Mouse (Mus musculus) MEL (cell line): ENCODE results near the gene Mrpl37. TPM values are rescaled to one million over a fixed set of nuclear protein-coding genes. Genes with fewer than 3 reads are reported as not detected.
A peak's percentile ranks its signal among the peaks of the same experiment; 100 is the strongest.

Experiments used
- DNase-seq: peaks from one replicate; pipeline ENCODE4 v3.0.0; 2011; ENCODE audit warnings: low read depth, low spot score
- H3K27ac ChIP-seq: 2 replicates; pipeline ENCODE4 v1.5.1; 2012; ENCODE audit warnings: low read depth, mild to moderate bottlenecking, control low read depth, low read length, moderate library complexity; ENCODE audit not compliant: control insufficient read depth
- H3K27me3 ChIP-seq, 2 experiments: fragments of 150-350 bp in 1 of 2; sonication (generic) in 1 of 2; 2 replicates each; pipeline ENCODE4 v1.6.1; 2012; ENCODE audit warnings: low read length in 2 of 2, mild to moderate bottlenecking in 2 of 2, improper control_type of control experiment in 1 of 2, moderate library complexity in 1 of 2; ENCODE audit not compliant: insufficient read depth in 2 of 2, control insufficient read depth in 1 of 2
- H3K36me3 ChIP-seq, 2 experiments: 2 replicates each; pipeline ENCODE4 v1.6.1; 2012 to 2014; ENCODE audit warnings: low read length in 2 of 2, improper control_type of control experiment in 1 of 2, inconsistent platforms in 1 of 2, mild to moderate bottlenecking in 1 of 2; ENCODE audit not compliant: insufficient read depth in 2 of 2, control insufficient read depth in 1 of 2
- H3K4me1 ChIP-seq, 2 experiments: fragments of 150-350 bp in 1 of 2; sonication (generic) in 1 of 2; 2 replicates each; pipeline ENCODE4 v1.6.1; 2012; ENCODE audit warnings: low read length in 2 of 2, improper control_type of control experiment in 1 of 2, mild to moderate bottlenecking in 1 of 2; ENCODE audit not compliant: insufficient read depth in 2 of 2, control insufficient read depth in 1 of 2
- H3K4me3 ChIP-seq, 2 experiments: fragments of 150-350 bp in 1 of 2; sonication (generic) in 1 of 2; 2 replicates each; pipeline ENCODE4 v1.5.1; 2012; ENCODE audit warnings: low read depth in 2 of 2, low read length in 2 of 2, mild to moderate bottlenecking in 2 of 2, moderate library complexity in 2 of 2, control low read depth in 1 of 2, improper control_type of control experiment in 1 of 2; ENCODE audit not compliant: control insufficient read depth in 1 of 2, insufficient read depth in 1 of 2
- H3K79me2 ChIP-seq: 2 replicates; pipeline ENCODE4 v1.6.1; 2012; ENCODE audit warnings: mild to moderate bottlenecking, low read length, moderate library complexity; ENCODE audit not compliant: control insufficient read depth, poor library complexity, insufficient read depth
- H3K9ac ChIP-seq: 2 replicates; pipeline ENCODE4 v1.6.1; 2012; ENCODE audit warnings: low read depth, mild to moderate bottlenecking, control low read depth, low read length, moderate library complexity; ENCODE audit not compliant: control insufficient read depth, poor library complexity, severe bottlenecking
- H3K9me3 ChIP-seq: fragments of 150-350 bp; sonication (generic); replicated peaks from 2 replicates; pipeline ENCODE4 v1.6.1; 2012; ENCODE audit warnings: mild to moderate bottlenecking, low read length, improper control_type of control experiment, moderate library complexity; ENCODE audit not compliant: insufficient read depth
- CHD2 ChIP-seq: IDR thresholded peaks from 2 replicates; pipeline ENCODE4 v1.6.1; 2011; ENCODE audit warnings: low read length, improper control_type of control experiment
- CTCF ChIP-seq, 3 experiments: IDR thresholded peaks in 2 of 3; conservative IDR thresholded peaks in 1 of 3; 2 replicates each; pipeline ENCODE4 v1.5.1; 2011 to 2012; ENCODE audit warnings: low read length in 3 of 3, low read depth in 2 of 3, mild to moderate bottlenecking in 2 of 3, improper control_type of control experiment in 1 of 3, inconsistent platforms in 1 of 3, mixed read lengths in 1 of 3, moderate library complexity in 1 of 3; ENCODE audit not compliant: control insufficient read depth in 1 of 3, insufficient read depth in 1 of 3, poor library complexity in 1 of 3, severe bottlenecking in 1 of 3
- E2F4 ChIP-seq: IDR thresholded peaks from 2 replicates; pipeline ENCODE4 v1.6.1; 2011; ENCODE audit warnings: low read depth, low read length, improper control_type of control experiment, borderline replicate concordance
- ELF1 ChIP-seq: IDR thresholded peaks from 2 replicates; pipeline ENCODE4 v1.6.1; 2014; ENCODE audit warnings: low read depth, mild to moderate bottlenecking, inconsistent platforms, low read length, improper control_type of control experiment, moderate library complexity
- EP300 ChIP-seq, 2 experiments: IDR thresholded peaks; 2 replicates each; pipeline ENCODE4 v1.6.1; 2011; ENCODE audit warnings: improper control_type of control experiment in 2 of 2, low read length in 2 of 2, low read depth in 1 of 2, mild to moderate bottlenecking in 1 of 2
- ETS1 ChIP-seq: IDR thresholded peaks from 2 replicates; pipeline ENCODE4 v1.6.1; 2012; ENCODE audit warnings: low read depth, mild to moderate bottlenecking, inconsistent platforms, low read length, improper control_type of control experiment, moderate library complexity
- GABPA ChIP-seq: IDR thresholded peaks from 2 replicates; pipeline ENCODE4 v1.6.1; 2012; ENCODE audit warnings: low read depth, mild to moderate bottlenecking, inconsistent platforms, low read length, improper control_type of control experiment, moderate library complexity
- GATA1 ChIP-seq: IDR thresholded peaks from 2 replicates; pipeline ENCODE4 v1.6.1; 2011; ENCODE audit warnings: low read depth, low read length, improper control_type of control experiment
- JUND ChIP-seq: IDR thresholded peaks from 2 replicates; pipeline ENCODE4 v1.6.1; 2011; ENCODE audit warnings: low read depth, mild to moderate bottlenecking, improper control_type of control experiment, low read length
- KAT2A ChIP-seq: conservative IDR thresholded peaks from 2 replicates; pipeline ENCODE4 v1.6.1; 2012; ENCODE audit warnings: low read depth, low read length, improper control_type of control experiment, inconsistent platforms
- MAX ChIP-seq: IDR thresholded peaks from 2 replicates; pipeline ENCODE4 v1.6.1; 2011; ENCODE audit warnings: low read length, improper control_type of control experiment
- MAZ ChIP-seq: IDR thresholded peaks from 2 replicates; pipeline ENCODE4 v1.6.1; 2012; ENCODE audit warnings: low read depth, mild to moderate bottlenecking, inconsistent platforms, low read length, improper control_type of control experiment
- MXI1 ChIP-seq: IDR thresholded peaks from 2 replicates; pipeline ENCODE4 v1.6.1; 2011; ENCODE audit warnings: mild to moderate bottlenecking, low read depth, low read length, improper control_type of control experiment
- MYB ChIP-seq: IDR thresholded peaks from 2 replicates; pipeline ENCODE4 v1.6.1; 2011; ENCODE audit warnings: mild to moderate bottlenecking, low read depth, low read length, improper control_type of control experiment
- MYC ChIP-seq: IDR thresholded peaks from 2 replicates; pipeline ENCODE4 v1.6.1; 2011; ENCODE audit warnings: low read depth, mild to moderate bottlenecking, low read length, improper control_type of control experiment, moderate library complexity
- NELFE ChIP-seq: IDR thresholded peaks from 2 replicates; pipeline ENCODE4 v1.6.1; 2011; ENCODE audit warnings: low read depth, low read length, improper control_type of control experiment
- POLR2A ChIP-seq, 2 experiments: IDR thresholded peaks; 2 replicates each; pipeline ENCODE4 v1.6.1; 2011 to 2012; ENCODE audit warnings: low read length in 2 of 2, mild to moderate bottlenecking in 2 of 2, control low read depth in 1 of 2, improper control_type of control experiment in 1 of 2, low read depth in 1 of 2, moderate library complexity in 1 of 2; ENCODE audit not compliant: control insufficient read depth in 1 of 2, insufficient read depth in 1 of 2, poor library complexity in 1 of 2
- POLR2AphosphoS2 ChIP-seq: IDR thresholded peaks from 2 replicates; pipeline ENCODE4 v1.6.1; 2011; ENCODE audit warnings: low read length, improper control_type of control experiment
- POLR2AphosphoS5 ChIP-seq: IDR thresholded peaks from 2 replicates; pipeline ENCODE4 v1.6.1; 2012; ENCODE audit warnings: low read depth, borderline replicate concordance, mild to moderate bottlenecking, inconsistent platforms, low read length, moderate library complexity, mixed read lengths
- RAD21 ChIP-seq: IDR thresholded peaks from 2 replicates; pipeline ENCODE4 v1.6.1; 2011; ENCODE audit warnings: mild to moderate bottlenecking, low read depth, low read length, improper control_type of control experiment
- RCOR1 ChIP-seq: IDR thresholded peaks from 2 replicates; pipeline ENCODE4 v1.6.1; 2012; ENCODE audit warnings: low read depth, mild to moderate bottlenecking, inconsistent platforms, low read length, improper control_type of control experiment
- SIN3A ChIP-seq: IDR thresholded peaks from 2 replicates; pipeline ENCODE4 v1.6.1; 2012; ENCODE audit warnings: low read length, improper control_type of control experiment, inconsistent platforms
- TAL1 ChIP-seq: IDR thresholded peaks from 2 replicates; pipeline ENCODE4 v1.6.1; 2012; ENCODE audit warnings: mild to moderate bottlenecking, inconsistent platforms, low read length, moderate library complexity, mixed read lengths
- TCF12 ChIP-seq: IDR thresholded peaks from 2 replicates; pipeline ENCODE4 v1.6.1; 2014; ENCODE audit warnings: low read depth, mild to moderate bottlenecking, inconsistent platforms, low read length, improper control_type of control experiment, moderate library complexity
- UBTF ChIP-seq: IDR thresholded peaks from 2 replicates; pipeline ENCODE4 v1.6.1; 2012; ENCODE audit warnings: low read depth, mild to moderate bottlenecking, inconsistent platforms, low read length, improper control_type of control experiment, moderate library complexity, borderline replicate concordance; ENCODE audit not compliant: insufficient read depth
- USF1 ChIP-seq: IDR thresholded peaks from 2 replicates; pipeline ENCODE4 v1.6.1; 2014; ENCODE audit warnings: low read depth, mild to moderate bottlenecking, inconsistent platforms, low read length, improper control_type of control experiment, moderate library complexity
- USF2 ChIP-seq, 2 experiments: IDR thresholded peaks; 2 replicates each; pipeline ENCODE4 v1.6.1; 2011 to 2012; ENCODE audit warnings: improper control_type of control experiment in 2 of 2, low read length in 2 of 2, borderline replicate concordance in 1 of 2, inconsistent platforms in 1 of 2, low read depth in 1 of 2, mild to moderate bottlenecking in 1 of 2; ENCODE audit not compliant: insufficient read depth in 1 of 2
- ZKSCAN1 ChIP-seq: IDR thresholded peaks from 2 replicates; pipeline ENCODE4 v1.6.1; 2012; ENCODE audit warnings: low read depth, mild to moderate bottlenecking, inconsistent platforms, low read length, improper control_type of control experiment, moderate library complexity
- ZMIZ1 ChIP-seq: IDR thresholded peaks from 2 replicates; pipeline ENCODE4 v1.6.1; 2012; ENCODE audit warnings: low read depth, mild to moderate bottlenecking, inconsistent platforms, low read length, improper control_type of control experiment, moderate library complexity
- ZNF384 ChIP-seq: IDR thresholded peaks from 2 replicates; pipeline ENCODE4 v1.6.1; 2012; ENCODE audit warnings: low read depth, mild to moderate bottlenecking, inconsistent platforms, low read length, improper control_type of control experiment
- polyA plus RNA-seq, 2 experiments: library from polyadenylated mRNA; stranded (reverse) in 1 of 2; unstranded in 1 of 2; fragments of >175 nt in 1 of 2; fragments of >200 nt in 1 of 2; gene quantifications; 2 replicates each; pipeline versions ENCODE4 v1.2.1 to v1.2.4; 2012; ENCODE audit warnings: low replicate concordance in 2 of 2, low read depth in 1 of 2; ENCODE audit not compliant: insufficient read length in 2 of 2, insufficient read depth in 1 of 2, missing spikeins in 1 of 2
- total RNA-seq: library from RNA; depleted of rRNA; stranded (reverse); fragments of 300-350 nt; gene quantifications from 2 replicates; pipeline ENCODE4 v1.2.3, GENCODE M21; 2012

Mrpl37 gene
- total and polyA plus RNA-seq, 3 experiments, result 73.1 to 423 (median 153) TPM

DNA sequence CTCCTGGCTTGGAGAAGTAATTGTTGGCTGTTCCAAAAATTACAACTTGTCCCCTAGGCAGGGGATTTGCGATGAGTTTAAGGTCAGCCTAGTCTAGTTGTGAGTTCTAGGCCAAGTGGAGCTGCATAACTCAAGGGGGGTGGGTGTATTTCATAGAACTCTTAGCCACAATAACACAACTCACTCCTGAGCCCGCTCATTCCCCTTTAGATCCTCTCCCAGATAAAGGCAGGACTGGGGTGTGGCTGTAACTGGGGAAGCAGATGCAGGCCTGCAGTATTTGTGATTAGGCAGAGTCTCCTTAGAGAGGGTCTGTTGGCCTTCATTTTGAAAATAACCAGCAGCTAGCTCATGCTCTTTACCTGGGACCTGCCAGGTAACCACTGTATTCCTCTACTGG, 58.5 kb downstream of the Mrpl37 start (continued):
- TF ChIP-seq CTCF (IDR thresholded peaks at IDR 0.05 in 2 of 3, conservative IDR thresholded peaks at IDR 0.05 in 1 of 3; ENCODE audit: control insufficient read depth in 1 of 3, insufficient read depth in 1 of 3, low read depth in 2 of 3, low read length in 3 of 3, poor library complexity in 1 of 3, severe bottlenecking in 1 of 3), result no peak
- no peak for TF ChIP-seq CHD2
- TF ChIP-seq MYB, result no peak
- TF ChIP-seq MAZ, result no peak
- peak; percentile 94 for TF ChIP-seq GATA1
- TF ChIP-seq POLR2AphosphoS5, result no peak
- TF ChIP-seq RCOR1, result peak; percentile 39; the same call in 1 of the 2 replicates
- TF ChIP-seq ZKSCAN1, result no peak
- no peak for TF ChIP-seq ZNF384
- peak; percentile 85 for TF ChIP-seq TCF12

DNA sequence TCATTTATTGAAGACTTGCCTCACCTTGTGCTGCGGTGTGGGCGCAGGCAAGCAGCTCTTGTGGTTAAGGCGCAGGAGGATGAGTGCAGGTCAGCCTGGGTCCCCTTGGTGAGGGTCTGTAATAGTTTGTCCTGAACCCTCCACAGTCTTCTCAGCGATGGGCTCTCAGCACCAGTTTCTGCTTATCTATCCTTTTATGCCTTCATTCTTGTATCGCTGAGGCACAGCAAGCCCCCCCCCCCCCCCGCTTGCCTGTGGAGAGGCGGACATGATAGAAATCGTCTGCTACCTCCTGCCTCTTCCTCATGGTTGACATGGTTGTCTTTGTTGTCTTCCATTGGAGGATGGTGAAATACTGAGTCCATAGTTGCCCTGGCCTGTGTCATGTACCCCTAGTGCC, 59.3 kb downstream of the Mrpl37 start:
- peaks cover 14% of the 10 kb centered on the region for H3K79me2 ChIP-seq
- peaks cover 4 to 43% of the 10 kb centered on the region in 2 experiments for H3K36me3 ChIP-seq
- peak; percentile 79 for TF ChIP-seq TCF12
- TF ChIP-seq EP300 (IDR thresholded peaks at IDR 0.05; ENCODE audit: low read depth in 1 of 2, low read length in 2 of 2), result peak in 1 of 2 experiments; percentile 68; a peak in 2 of 4 replicates
- no peak for TF ChIP-seq SIN3A
- no peak for TF ChIP-seq MXI1
- TF ChIP-seq JUND, result no peak
- no peak for TF ChIP-seq MYB
- no peak for TF ChIP-seq KAT2A
- no peak for TF ChIP-seq E2F4
- no peak for TF ChIP-seq POLR2A (IDR thresholded peaks at IDR 0.05; ENCODE audit: control insufficient read depth in 1 of 2, insufficient read depth in 1 of 2, low read depth in 1 of 2, low read length in 2 of 2, poor library complexity in 1 of 2)
- TF ChIP-seq ZMIZ1, result no peak
- TF ChIP-seq ELF1, result no peak
- no peak for TF ChIP-seq ZNF384
- no peak for TF ChIP-seq USF1
- peak; percentile 43 for TF ChIP-seq ETS1
- no peak for TF ChIP-seq CHD2
- TF ChIP-seq POLR2AphosphoS5, result no peak
- no peak for TF ChIP-seq GABPA
- peak; percentile 7; the same call in 1 of the 2 replicates for TF ChIP-seq TAL1
- 0 out of 2 replicates have a peak, but pooled peaks have one; percentile 32 for TF ChIP-seq GATA1
- no peak for TF ChIP-seq RCOR1
- TF ChIP-seq MAX, result 0 out of 2 replicates have a peak, but pooled peaks have one; percentile 14
- TF ChIP-seq ZKSCAN1, result no peak
- no peak for TF ChIP-seq USF2 (IDR thresholded peaks at IDR 0.05; ENCODE audit: borderline replicate concordance in 1 of 2, insufficient read depth in 1 of 2, low read depth in 1 of 2, low read length in 2 of 2)
- no peak for TF ChIP-seq UBTF
- TF ChIP-seq POLR2AphosphoS2, result no peak
- TF ChIP-seq NELFE, result no peak
- no peak for TF ChIP-seq RAD21
- TF ChIP-seq MYC, result no peak; the same call in 1 of the 2 replicates
- DNase-seq, result no peak
- peaks cover 39 to 47% of the 10 kb centered on the region in 2 experiments for H3K4me1 ChIP-seq
- H3K9ac ChIP-seq, result peak overlapping the region; percentile 16; the same call in 1 of the 2 replicates
- H3K27me3 ChIP-seq, result no peaks in the 10 kb centered on the region
- no peak overlapping the region for H3K4me3 ChIP-seq
- H3K27ac ChIP-seq, result peak overlapping the region; percentile 80
- no peaks in the 10 kb centered on the region for H3K9me3 ChIP-seq
